Mouse (Mus musculus): ENCODE results near the gene Akap10.
"Not testable (repeated sequence)": the region's sequence is repeated elsewhere in the genome, so short reads cannot be mapped to it uniquely, and the experiment has no call there.

The Akap10 gene

DNA sequence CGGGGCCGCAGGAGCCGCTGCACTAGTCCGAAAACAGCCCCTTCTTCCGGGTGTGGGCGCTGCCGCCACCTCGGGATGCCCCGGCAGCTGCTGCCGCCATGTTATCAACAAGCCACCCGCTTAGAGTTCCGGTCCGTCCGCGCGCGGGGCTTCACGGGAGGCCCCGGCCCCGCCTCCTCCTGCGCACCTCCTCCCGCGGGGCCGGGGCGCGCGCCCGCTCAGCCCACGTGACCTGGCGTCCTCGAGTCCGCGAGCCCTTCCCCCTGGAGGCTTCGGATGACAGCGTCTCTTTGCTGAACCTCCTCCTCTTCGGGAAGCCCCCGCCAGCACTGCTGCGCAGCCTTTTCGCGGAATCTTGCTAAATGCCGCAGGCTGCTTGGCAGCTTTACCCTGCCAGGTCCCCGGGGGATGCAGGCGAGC, at the start of gene Akap10:
TSS of gene Akap10 (minus strand) at position 155 of the 420 bp plus-strand sequence.
- DNase-seq, result peak; percentile 96 to 97

DNA sequence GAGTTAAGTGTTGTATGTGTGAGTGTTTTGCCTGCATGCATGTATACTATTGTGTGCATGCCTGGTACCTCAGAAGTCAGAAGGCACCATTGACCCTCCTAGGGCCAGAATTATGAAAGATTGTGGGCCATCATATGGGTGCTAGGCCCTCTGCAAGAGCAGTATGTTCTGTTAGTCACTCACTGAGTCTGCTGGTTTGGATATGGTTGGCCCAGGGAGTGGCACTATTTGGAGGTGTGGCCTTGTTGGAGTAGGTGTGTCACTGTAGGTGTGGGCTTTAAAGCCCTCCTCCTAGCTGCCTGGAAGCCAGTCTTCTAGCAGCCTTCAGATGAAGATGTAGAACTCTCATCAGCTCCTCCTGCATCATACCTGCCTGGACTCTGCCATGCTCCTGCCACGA, 45.7 kb upstream of the Akap10 start:
- no peak for DNase-seq

DNA sequence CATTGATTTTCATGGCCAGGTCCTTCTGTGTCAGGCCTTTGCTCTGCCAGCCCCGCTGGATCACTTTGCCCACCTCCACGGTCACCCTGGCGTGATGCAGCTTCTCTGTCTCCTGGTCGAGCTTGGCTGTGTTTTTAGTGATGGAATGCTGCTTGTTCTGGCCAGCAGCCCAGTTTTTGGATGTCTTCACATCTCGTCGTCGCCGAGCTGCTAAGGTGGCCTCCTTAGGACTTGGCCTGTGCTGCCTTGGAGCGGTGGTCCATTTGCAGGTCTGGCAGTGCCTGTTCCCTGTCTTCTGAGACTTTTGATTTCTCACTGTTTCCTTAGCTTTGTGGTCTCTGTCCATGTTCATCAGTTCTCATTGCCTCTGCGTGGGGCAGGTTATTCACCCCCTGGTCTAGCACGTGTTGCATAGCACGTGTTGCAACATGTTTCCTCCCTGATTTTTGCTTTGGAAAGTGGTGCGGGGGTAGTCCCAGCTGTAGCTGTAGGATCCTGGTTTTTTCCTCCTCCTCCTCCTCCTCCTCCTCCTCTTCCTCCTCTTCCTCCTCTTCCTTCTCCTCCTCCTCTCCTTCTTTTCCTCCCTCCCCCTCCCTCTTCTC, 44.2 kb upstream of the Akap10 start:
- peak; percentile 50 to 51 for DNase-seq

DNA sequence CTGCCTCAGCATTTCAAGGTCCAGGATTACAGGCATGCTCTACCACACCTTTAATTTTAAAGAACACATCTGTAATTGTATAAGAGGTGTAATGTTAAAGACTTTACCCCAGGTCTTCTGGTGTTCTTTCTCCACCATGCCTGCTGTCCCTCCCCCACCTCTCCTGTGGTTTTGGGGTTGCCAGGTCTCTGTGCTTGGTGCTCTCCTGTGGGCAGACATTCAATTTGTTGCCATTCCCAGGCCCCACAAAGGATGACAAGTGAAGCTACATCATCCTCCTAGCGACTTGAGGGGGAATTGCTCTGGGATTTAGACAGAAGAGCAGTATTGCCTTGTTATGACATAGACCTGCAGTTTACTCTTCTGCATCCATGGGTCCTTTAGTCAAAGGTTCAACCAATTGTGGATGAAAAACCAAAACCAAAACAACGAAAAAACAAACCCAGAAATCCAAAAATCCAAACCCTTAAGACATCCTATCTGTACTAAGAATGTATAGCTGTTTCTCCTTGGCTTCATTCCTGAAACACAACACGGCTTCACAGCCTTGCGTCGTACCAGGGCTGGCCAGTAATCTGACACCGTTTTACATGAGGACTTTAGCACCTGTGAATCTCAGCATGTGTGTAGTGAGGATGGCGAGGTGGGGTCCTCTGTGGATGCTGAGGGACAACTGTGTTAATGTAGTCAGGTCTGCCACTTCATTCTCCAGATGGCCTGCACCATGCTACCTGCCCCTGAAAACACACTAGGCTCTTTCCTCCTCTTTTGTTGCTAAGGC, 41.6 kb upstream of the Akap10 start:
- DNase-seq, result peak; percentile 27 to 37

DNA sequence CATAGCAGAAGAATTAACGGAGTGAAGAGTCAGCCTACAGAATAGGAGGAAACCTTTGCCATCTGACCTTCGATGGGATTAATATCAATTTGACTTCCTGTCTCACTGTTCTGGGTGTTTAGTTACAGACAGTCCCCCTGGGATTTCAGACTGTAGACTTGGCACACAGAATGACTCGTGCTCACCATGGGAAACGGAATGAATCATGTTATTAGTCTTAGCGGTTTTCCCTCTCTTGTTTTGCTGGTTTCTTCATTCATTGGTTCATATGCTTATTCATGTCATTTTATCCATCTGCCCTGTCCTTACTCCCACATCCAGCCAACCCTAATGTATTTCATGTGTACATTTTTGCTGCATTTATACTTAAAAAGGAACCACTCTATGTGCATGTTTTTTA, 40.8 kb upstream of the Akap10 start:
- DNase-seq, result no peak

DNA sequence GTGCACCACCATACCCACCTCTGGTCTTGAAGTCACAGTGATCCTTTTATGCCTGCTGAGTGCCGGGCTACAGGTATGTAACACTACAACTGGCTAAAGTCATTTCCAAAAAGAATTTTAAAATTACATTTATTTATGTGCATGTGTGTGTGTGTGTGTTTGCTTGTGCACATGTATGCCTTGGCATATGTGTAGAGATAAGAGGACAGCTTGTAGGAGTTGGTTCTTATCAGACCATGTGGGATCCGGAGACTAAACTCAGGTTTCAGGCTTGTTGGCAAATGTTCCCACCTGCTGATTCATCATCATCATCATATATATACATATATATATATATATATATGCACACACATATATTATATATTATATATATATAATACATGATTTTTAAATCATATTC, 38.8 kb upstream of the Akap10 start:
- DNase-seq, result no peak

DNA sequence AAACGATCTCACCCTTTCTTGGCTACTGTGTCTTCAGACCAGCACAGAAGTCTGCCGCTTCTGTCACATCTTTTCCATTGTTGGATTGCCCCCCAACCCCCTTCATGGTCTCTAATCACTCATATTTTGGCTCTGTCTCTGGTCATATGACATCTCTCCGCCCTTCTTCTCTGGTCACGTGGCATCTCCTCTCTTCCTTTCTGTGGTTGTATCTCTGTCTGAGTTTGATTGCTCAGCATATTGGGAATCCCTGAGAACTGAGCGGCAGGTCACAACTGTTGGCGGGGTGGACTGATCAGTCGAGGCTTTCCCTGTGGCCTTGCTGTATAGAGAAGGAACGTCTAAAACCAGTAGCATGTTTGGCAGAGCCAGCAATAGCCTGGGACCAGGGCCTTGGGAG, 37.0 kb upstream of the Akap10 start:
- DNase-seq, result no peak

DNA sequence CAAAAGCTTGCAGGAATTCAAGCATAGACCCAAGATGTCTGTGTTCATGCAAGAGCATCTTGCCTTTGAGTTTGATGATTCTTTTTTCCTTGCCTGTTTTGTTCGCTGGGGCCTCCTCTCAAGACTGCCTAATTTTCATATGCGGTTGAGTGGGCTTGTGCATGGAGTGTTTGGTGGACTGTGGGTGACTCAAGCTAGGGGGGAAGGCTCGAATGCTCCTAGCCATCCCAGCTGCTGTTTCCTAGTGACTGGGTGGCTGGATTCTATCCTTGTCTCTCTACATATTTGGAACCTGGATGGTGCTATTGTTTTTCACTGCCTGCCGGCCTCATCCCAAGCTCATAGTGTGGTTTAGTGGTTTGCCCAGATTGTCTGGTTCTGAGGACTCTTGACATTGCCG, 34.6 kb upstream of the Akap10 start:
- no peak for DNase-seq

DNA sequence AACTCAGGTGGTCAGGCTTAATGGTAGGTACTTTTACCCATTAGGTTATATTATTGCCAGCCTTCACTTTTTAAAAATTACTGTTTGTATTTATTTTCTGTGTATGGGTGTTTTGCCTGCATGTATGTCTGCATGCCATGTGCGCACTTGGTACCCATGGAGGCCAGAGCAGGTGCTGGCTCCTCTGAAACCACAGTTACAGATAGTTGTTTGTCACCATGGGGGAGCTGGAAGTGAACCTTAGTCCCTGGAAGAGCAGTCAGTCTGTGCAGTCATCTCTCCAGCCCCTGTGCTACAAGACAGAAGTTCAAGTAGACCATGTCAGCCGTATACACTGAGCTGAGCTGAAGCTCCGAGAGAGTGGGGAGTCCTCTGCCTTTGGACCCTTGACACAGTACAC, 33.1 kb upstream of the Akap10 start:
- no peak for DNase-seq

DNA sequence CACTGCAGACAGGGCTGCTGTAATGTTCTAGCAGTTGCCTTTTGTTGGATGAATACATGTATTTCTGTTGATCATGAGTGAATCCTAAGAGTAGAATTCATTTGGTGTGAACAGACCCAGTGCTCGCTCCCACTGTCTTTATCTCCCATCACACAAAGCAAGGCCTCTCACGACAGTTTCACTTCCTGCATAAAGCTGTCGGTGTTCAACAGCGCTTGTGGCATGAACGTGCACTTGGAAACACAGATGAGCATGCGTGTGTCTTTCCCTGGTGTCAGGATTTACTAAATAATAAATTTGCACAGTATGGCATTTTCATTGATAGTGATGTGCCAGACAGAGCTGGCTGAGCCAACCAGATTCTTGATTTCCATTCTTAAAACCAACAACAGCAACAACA, 32.6 kb upstream of the Akap10 start:
- no peak for DNase-seq

DNA sequence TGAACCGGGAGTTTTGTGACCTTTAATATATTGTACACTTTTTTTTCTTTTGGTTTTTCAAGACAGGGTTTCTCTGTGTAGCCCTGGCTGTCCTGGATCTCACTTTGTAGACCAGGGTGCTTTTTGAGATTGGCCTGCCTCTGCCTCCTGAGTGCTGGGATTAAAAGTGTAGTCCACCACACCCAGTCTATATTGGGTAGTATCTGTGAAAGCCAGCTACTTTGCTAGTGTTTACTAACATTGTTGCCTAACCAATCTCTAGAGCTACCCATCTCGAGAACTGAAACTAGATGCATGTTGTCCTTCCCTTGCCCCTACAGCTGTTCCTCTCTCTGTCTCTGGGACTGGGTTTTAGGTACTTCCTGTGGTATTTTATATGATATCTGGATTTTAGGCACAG, 30.0 kb upstream of the Akap10 start:
- no peak for DNase-seq

DNA sequence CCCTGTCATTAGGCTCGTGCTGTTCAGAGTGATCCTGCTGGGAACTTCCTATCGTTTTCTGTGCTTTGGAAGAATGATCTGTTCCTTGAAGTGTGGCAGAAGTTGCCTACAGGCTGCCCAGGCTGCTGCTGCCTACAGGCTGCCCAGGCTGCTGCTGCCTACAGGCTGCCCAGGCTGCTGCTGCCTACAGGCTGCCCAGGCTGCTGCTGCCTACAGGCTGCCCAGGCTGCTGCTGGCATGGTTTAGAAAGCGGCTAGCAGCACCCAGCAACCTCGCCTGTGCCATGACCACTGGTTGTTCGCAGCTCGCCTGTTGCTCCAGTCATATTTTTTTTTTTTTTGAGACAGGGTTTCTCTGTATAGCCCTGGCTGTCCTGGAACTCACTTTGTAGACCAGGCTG, 28.7 kb upstream of the Akap10 start:
- DNase-seq, result not testable (repeated sequence)

DNA sequence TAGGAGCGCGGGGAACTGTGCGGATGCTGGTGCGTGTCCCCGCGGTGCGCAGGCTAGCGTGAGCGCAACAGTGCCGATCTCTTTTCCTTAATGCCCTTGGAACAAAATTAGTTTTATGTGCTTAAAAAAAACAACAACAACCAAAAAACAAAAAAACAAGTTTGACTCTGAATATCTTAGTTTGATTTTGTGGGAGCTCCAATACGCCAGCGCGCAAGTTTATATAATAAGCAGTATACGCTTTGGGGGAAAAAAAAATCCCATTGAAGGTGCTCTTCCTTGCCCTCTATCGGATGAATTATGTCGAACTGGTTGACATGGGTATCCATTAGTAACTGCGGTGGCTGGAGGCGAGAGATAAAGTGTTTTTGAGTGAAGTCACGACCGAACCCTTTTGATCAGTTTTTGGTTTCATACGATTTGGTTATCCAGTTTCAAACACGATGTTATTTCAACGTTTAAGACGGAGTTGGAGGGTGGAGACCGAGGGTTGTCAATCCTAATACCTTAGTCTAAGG, 27.3 kb upstream of the Akap10 start:
- DNase-seq, result peak; percentile 39 to 60

DNA sequence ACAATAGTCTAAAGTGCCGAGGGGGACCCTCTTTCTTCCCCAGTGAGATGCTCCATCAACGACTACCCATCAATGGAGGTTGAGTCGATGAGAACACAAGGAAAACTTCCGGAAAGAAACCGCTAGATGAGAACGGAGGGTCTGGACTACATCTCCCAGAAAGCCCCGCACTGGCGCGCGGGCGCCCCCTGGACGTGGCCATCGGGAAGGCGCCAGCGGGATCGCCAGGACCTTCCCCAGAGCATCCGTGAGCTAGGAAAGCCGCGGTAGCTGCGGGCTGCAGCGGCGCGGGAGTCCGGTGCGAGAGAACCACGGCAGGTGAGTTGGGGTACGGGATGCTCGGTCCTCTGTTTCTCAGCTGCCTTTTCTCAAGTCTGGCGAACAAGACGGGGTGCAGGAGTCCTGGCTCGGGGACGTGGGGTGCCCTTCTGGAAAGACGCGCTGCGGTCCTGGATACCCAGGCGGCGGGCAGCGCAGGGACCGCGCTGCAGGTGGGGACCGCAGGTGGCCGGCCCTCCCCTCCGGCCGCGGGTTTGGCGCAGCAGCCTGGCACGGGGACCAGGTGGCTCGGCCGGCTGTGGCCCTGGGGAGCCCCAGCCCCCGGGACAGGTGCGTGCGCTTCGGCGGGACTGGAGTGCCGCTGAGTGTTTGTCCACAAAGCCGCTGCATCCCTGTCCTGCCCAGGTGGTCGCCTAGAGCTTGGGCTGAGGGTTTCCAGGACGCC, 26.7 kb upstream of the Akap10 start, which contains the start of gene Specc1:
TSS of gene Specc1 (plus strand) at position 192 of the 724 bp plus-strand sequence.
- DNase-seq, result peak; percentile 97 to 98

DNA sequence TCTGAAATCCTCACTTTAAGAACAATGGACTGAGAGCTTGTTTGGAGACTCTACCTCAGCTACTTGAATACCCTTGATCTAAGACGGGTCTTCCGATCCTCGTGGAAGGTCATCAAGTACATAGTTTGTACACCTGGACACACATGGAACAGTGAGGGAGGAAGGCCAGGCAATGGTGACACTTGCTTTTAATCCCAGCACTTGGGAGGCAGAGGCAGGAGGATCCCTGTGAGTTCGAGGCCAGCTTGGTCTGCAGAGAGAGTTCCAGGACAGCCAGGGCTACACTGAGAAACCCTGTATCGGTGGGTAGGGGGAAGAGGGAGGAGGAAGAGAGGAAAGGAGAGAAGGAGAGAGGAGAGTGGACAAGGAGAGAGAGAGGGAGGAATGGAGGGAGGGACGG, 25.9 kb upstream of the Akap10 start:
- DNase-seq, result no peak

DNA sequence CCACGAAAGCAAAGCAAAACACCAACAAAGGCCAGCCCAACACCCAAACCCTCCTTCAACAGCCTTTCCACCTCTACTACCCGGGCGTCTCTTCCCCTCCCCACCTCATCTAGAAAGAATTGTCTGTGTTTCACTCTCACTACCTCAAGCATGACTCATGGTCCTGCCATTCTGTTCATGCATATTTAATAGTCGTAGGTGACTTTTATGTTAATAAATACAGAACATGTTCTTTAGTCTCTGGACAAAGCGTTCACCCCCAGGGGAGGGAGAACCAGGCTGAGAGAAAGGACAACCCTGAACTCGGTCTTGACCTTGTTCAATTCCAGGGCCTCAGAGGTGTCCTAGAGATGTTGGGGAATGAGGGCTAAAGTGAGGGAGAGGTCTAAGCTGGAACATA, 25.1 kb upstream of the Akap10 start:
- DNase-seq, result no peak

DNA sequence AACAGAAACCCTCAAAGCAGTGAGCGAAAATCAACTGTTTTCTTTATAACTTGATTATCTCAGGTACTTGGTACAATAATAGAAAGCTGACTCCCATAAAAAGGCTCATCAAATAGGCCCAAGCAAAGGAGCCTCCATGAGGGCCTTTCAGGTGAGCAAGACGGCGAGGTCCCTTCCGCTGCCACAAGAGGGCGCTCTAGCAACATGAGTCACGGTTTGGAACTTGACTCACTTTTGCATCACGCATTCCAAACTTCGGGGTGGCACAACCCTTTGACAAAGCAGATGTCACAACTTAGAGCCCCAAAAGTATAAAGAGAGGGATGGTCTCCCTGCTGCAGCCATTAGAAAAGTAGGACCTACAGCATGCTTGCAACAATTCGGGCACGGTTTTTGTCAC, 20.6 kb upstream of the Akap10 start:
- DNase-seq, result peak; percentile 94 to 96

DNA sequence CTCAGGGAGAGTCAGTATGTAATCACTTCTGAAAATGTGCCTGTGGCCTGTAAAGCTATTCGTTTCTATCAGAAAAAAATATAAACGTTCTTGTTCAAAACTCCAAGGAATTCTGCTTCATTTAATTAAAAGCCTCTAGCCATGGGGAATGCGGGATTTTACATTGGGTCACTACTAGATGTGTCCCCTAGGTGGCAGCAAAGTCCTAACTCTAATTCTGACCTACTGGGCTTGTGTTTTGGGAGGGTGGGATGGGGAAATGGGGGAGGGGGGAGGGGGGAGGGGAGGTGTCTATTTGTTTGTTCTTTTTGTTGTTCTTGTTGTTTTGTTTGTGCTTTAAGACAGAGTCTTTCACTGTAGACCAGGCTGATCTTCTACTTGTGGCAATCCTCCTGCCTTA, 19.3 kb upstream of the Akap10 start:
- DNase-seq, result peak; percentile 77 to 84

DNA sequence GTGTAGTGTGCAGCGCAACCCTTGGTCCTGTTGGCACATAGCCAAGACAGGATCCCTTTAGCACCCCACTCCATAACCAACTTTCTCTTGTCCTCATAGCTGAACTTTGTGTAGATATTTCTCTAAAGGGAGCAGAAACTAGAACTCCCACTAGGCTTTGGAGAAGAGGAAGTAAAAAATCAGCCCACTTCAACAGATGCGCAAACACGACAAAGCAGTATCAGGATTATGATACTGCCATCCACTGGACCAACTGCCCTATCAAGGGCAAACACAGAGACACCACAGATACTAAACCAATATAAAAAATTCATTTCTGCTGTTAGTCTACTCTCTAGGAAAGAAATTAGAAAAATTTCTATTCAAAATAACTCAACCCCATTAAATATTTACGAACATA, 16.6 kb upstream of the Akap10 start:
- DNase-seq, result no peak

DNA sequence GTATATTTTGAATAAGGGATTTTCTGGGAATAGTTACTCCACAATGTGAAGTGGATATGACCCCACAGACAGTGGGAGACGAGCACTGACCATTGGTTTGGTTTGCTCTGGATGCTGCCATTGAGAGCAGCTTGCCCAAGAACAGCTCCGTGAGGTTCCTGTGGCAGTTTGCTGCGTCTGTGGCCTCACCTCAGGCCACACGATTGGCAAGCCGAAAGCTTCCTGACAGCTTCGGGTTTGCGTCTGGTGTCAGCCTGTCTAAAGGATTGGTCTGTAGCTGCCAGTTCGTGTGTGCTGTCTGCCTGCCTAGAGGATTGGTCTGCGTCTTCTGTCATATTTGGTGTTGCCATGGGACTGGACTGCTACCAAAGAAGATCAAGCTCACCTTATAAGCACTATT, 14.4 kb upstream of the Akap10 start:
- no peak for DNase-seq

DNA sequence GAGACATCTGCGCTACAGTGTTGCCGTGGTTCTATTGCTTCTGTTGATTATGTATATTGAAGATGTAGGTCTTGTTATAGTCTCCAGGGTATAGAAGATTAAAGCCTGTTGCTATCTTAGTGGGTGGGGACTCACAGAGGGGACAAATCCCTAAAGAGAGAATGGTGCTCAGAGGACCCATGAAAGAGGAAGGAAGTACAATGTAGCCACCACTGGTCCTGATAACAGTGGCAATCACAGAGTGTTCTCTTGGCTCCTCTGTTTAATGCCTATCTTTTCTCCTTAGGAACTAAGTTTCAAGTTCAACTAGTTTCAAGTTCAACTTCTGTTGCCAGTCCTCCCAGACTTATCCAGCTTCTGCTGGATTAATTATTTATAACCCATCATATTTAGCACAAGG, 12.9 kb upstream of the Akap10 start:
- DNase-seq, result no peak

DNA sequence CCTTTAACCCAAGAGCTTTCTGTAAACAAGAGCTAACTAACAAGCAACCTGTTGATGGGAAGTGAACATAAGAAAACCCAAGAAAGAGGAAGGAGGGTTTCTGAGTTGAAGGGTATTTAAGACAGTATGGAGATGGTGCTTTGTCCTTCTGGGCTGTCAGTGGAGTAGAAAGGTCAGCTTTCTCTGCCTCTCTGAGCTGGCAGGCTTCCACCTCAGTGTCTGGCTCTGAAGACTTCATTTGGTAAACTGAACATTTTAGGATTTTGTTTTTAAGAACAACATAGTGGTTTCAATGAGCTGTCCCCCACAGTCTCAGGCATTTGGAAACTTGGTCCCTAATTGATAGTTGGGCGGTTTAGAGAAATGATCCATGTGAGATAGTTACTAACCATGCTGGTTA, 7.7 kb upstream of the Akap10 start:
- no peak for DNase-seq

All from cerebellum, postnatal 10 days (tissue).